In genomic region chr5:51894159-51894558, GRCm38 (mm10) we compare ENCODE assay signal across 21 mouse cellular contexts.
DNase-seq lines count a peak whose midpoint lies in the region; ATAC-seq and TF ChIP-seq lines count a peak whose summit lies in the region.
"Had no signal": no experiment of that assay in that cellular context is flagged by ENCODE, and none has a peak within 500 bp of the region (broad histone marks: within the 10 kb centered on the region; RNA-seq: fewer than 3 reads in every experiment).

No protein-coding gene starts in this region.

- ATAC-seq in megakaryocyte progenitor cell, adult 5-6 weeks (replicated peaks; ENCODE audit: poor library complexity), result peak; percentile 88
- ATAC-seq: CD4-positive, CD25-positive, alpha-beta regulatory T cell, adult 4 months; forebrain, embryonic 14.5 days; intestine, postnatal 0 days had no signal

- H3K4me1 ChIP-seq in MEL (ENCODE audit: control insufficient read depth in 1 of 2, insufficient read depth in 2 of 2, low read length in 2 of 2), result peaks cover 0 to 17% of the 10 kb centered on the region in 2 experiments; a peak in 3 of 4 replicates
- H3K4me1 ChIP-seq: limb, embryonic 10.5 days; midbrain, embryonic 12.5 days had no signal

- TF ChIP-seq RAD21 in MEL (IDR thresholded peaks at IDR 0.05; ENCODE audit: low read depth, low read length), result no peak

- no peaks in the 10 kb centered on the region for H3K27me3 ChIP-seq in MEL (ENCODE audit: control insufficient read depth in 1 of 2, insufficient read depth in 2 of 2, low read length in 2 of 2)
- H3K27me3 ChIP-seq: midbrain, embryonic 12.5 days had no signal

- TF ChIP-seq EP300 in MEL (IDR thresholded peaks at IDR 0.05; ENCODE audit: low read depth in 1 of 2, low read length in 2 of 2), result peak; percentile 89 to 90

- peak overlapping the region; percentile 74 for H3K27ac ChIP-seq in MEL (ENCODE audit: control insufficient read depth, low read depth, low read length)
- H3K27ac ChIP-seq in layer of hippocampus, adult 2 months, result no peak overlapping the region
- H3K27ac ChIP-seq: hindbrain, embryonic 14.5 days; limb, embryonic 10.5 days; midbrain, embryonic 12.5 days had no signal

- H3K4me3 ChIP-seq in MEL (ENCODE audit: control insufficient read depth in 1 of 2, insufficient read depth in 1 of 2, low read depth in 2 of 2, low read length in 2 of 2), result peak overlapping the region; percentile 29 to 37
- no peak overlapping the region for H3K4me3 ChIP-seq in layer of hippocampus, adult 2 months
- H3K4me3 ChIP-seq: limb, embryonic 10.5 days; midbrain, embryonic 12.5 days; myocyte had no signal

- no peaks in the 10 kb centered on the region for H3K79me2 ChIP-seq in MEL (ENCODE audit: control insufficient read depth, insufficient read depth, low read length, poor library complexity)

- peak overlapping the region; percentile 47 for H3K9ac ChIP-seq in MEL (ENCODE audit: control insufficient read depth, low read depth, low read length, poor library complexity, severe bottlenecking)
- H3K9ac ChIP-seq: hindbrain, embryonic 14.5 days; midbrain, embryonic 12.5 days had no signal

- intact Hi-C loops in left cerebral cortex, postnatal 10 days (cut with DNase I), result no loop called here
- intact Hi-C loops in heart, postnatal 10 days (cut with DNase I), result no loop called here

- no peak for TF ChIP-seq CTCF in MEL (IDR thresholded peaks at IDR 0.05 in 2 of 3, conservative IDR thresholded peaks at IDR 0.05 in 1 of 3; ENCODE audit: control insufficient read depth in 1 of 3, insufficient read depth in 1 of 3, low read depth in 2 of 3, low read length in 3 of 3, poor library complexity in 1 of 3, severe bottlenecking in 1 of 3)
- TF ChIP-seq CTCF in layer of hippocampus, adult 2 months (conservative IDR thresholded peaks at IDR 0.05), result no peak

- peak; percentile 87 for DNase-seq in MEL (ENCODE audit: low read depth, low spot score)
- peak; percentile 46 for DNase-seq in MEL-GATA-1-ER (ENCODE audit: extremely low read depth, low read depth)
- peak; percentile 10 for DNase-seq in liver
- DNase-seq in left cerebral cortex, postnatal 10 days (ENCODE audit: extremely low spot score in 1 of 2, low spot score in 2 of 2), result no peak
- no peak for DNase-seq in heart, postnatal 10 days
- no peak for DNase-seq in layer of hippocampus, adult 2 months (ENCODE audit: low spot score in 2 of 2)
- DNase-seq: adrenal gland, adult 2 months; cerebellum, postnatal 10 days; kidney, postnatal 4 days; lung, adult 2 months; lung, postnatal 36 days; thymus, postnatal 25 days had no signal

- no peaks in the 10 kb centered on the region for H3K9me3 ChIP-seq in MEL (replicated peaks; ENCODE audit: insufficient read depth, low read length)
- H3K9me3 ChIP-seq: limb, embryonic 10.5 days; midbrain, embryonic 12.5 days had no signal

- H3K36me3 ChIP-seq in MEL (ENCODE audit: control insufficient read depth in 1 of 2, insufficient read depth in 2 of 2, low read length in 2 of 2), result peaks cover 0 to 19% of the 10 kb centered on the region in 2 experiments; a peak in 2 of 4 replicates
- H3K36me3 ChIP-seq: G1E; limb, embryonic 10.5 days; midbrain, embryonic 12.5 days had no signal

- TF ChIP-seq POLR2A in MEL (IDR thresholded peaks at IDR 0.05; ENCODE audit: control insufficient read depth in 1 of 2, insufficient read depth in 1 of 2, low read depth in 1 of 2, low read length in 2 of 2, poor library complexity in 1 of 2), result no peak

TF ChIP-seq in MEL, 35 proteins besides CTCF, POLR2A, EP300 and RAD21:
- peak; percentile 68; the same call in 1 of the 2 replicates for TF ChIP-seq SIN3A (IDR thresholded peaks at IDR 0.05; ENCODE audit: low read length)
- TF ChIP-seq ZMIZ1 (IDR thresholded peaks at IDR 0.05; ENCODE audit: low read depth, low read length), result no peak
- TF ChIP-seq ZC3H11A (IDR thresholded peaks at IDR 0.05; ENCODE audit: low read depth, low read length), result no peak
- TF ChIP-seq TAL1 (IDR thresholded peaks at IDR 0.05; ENCODE audit: low read length), result peak; percentile 80
- TF ChIP-seq MAX (IDR thresholded peaks at IDR 0.05; ENCODE audit: low read length), result peak; percentile 64; the same call in 1 of the 2 replicates
- TF ChIP-seq BHLHE40 (IDR thresholded peaks at IDR 0.05; ENCODE audit: borderline replicate concordance, low read depth, low read length), result peak; percentile 36; the same call in 1 of the 2 replicates
- TF ChIP-seq TCF12 (IDR thresholded peaks at IDR 0.05; ENCODE audit: low read depth, low read length), result peak; percentile 94
- TF ChIP-seq ELF1 (IDR thresholded peaks at IDR 0.05; ENCODE audit: low read depth, low read length), result no peak
- TF ChIP-seq TBP (IDR thresholded peaks at IDR 0.05; ENCODE audit: low read depth, low read length), result peak; percentile 68
- no peak for TF ChIP-seq MYC (IDR thresholded peaks at IDR 0.05; ENCODE audit: low read depth, low read length)
- peak; percentile 99 for TF ChIP-seq GATA1 (IDR thresholded peaks at IDR 0.05; ENCODE audit: low read depth, low read length)
- TF ChIP-seq RCOR1 (IDR thresholded peaks at IDR 0.05; ENCODE audit: low read depth, low read length), result peak; percentile 30; the same call in 1 of the 2 replicates
- TF ChIP-seq ETS1 (IDR thresholded peaks at IDR 0.05; ENCODE audit: low read depth, low read length), result peak; percentile 92

Comparison
In these comparisons a context has a peak if more than half of its experiments do, and no peak if none do; other contexts are left out.
1. DNase-seq: peak in MEL (single experiment), MEL-GATA-1-ER (single experiment) and liver (single experiment); none in left cerebral cortex, postnatal 10 days (0 of 2), heart, postnatal 10 days (0 of 2) and layer of hippocampus, adult 2 months (0 of 2).